Mouse (Mus musculus): ENCODE data around the gene Asb8.

Asb8 gene

DNA sequence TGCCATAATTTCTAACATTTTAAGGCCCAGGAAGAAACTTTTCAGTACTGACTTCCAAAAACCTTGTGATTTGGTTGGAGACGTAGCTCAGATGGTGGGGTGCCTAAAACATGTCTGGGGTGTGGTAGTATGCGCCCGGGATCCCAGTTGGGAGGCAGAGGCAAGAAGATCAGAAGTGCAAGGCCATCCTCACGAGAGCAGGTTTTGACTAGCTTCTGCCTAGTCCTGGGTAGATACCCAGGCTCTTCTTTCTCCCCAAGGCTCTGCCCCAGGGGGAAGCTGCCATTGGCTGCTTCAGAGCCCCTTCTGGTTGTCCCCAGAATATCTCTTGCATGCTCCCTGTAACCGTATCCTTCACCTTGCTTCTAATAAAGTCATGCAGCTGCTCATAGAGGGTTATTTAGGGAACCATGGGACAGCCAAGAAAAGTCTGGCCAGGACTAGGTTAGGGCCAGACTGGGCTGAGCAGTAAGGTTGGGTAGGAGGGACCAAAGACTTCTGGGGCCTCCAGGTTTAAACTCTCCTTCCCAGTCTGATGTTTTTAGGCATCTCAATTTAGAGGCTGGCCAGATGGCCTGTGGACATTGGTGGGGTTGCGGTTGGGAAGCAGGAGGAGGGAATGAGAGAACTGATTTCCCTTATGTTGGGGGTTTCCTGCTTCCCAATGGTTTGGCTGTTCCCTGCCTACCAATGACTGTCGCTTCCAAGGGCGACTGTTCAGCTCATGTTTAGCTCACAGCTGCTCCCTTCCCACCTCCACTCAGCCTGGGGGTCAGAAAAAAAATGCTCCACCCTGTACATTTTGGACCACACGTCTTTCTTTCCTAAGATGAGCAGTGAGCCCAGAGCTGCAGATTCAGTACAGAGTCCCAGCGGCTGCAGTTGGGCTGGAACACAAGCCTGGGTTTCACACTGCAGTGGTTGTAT, 50.3 kb downstream of the Asb8 start:
- DNase-seq, result no peak

DNA sequence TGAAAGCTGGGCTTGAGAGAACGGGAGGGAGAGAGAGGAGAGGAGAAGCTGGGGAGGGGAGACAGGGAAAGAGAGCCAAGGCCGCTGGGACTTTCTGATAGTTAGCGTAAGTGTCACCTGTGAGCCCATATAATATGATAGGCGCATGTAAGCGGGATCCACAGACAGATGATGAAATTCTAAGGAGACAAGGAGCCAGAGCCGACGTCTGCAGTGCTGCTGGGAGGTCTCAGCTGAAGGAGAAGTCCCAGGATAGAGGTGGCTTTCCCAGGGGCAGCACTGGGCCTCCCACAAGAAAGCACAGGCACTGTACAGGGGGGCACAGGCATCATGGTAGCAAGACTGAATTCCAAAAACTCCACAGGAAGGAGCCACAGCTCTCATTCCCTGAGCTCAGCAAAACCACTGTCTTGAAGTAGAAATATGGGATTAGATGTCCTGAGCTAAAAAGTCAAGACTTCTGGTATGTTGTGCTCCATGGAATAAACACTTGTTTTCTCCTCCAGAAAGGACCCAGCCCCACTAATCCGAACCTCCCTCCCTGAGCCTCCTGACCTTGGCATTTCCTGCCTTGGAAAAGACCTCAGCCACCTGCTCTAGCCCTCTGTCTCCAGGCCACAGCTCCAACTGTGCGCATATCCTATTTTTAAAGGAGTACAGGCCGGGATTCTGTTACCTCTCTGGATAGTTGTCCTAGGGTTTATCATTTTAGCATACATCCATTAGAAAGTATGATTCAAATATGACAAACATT, 51.1 kb downstream of the Asb8 start:
- DNase-seq, result no peak

DNA sequence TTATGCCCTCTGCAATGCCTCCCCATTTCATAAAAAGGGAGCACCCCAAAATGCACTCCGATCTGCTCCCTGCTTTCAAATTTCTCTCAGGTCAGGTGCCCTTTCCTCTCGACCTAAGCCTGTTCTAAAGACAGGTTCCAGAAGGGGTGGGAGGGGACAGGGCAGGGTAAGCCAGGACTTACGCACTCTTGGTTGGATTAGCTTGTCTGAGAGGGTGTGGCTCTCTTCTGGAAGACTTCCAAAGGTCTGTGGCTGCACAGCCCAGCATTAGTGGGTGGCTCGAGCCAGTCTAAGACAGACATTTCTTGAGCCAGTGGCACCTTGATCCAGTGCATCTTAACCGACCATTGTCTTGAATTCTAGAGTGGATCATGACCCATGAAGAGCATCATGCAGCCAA, 53.6 kb downstream of the Asb8 start:
- no peak for DNase-seq

DNA sequence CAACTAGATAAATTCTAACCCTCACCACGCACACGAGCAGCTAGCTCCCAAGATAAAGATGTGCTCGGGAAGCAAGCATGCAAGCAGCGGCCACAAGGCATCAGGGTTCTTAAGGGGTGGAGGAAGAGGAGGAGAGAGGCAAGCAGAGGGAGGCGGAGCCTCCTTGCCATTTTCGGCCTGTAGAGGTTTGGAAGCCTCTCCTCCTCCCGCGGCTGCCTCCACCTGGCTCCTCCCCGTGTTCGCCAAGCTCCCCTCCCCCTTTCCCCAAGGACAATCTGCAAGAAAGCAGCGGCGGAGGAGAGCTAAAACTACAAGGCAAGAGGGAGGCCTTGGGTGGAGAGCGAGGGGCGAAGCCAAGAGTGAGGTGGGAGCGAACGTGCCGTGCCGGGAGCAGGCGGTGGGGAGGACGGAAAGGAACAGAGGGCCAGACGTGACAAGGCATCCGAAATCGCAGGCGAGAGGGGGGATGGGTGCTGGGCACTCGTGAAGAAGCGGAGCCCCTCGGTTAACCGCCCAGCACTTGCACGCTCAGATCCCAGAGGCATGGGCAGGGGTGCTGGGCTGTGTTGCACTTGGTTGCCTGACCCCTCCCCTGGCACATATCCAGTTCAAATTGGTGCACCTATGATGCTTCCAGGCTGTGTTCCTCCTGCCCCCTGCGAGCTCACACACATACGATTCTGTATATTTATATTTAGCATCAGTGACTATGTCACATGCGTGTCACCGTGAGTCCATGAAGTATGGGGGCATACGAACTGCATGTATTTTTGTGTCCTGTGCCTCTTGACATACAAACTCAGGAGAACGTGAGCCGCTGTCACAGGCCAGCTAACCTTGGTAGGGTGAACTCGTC, 56.9 kb downstream of the Asb8 start:
- peak; percentile 77 to 84 for DNase-seq

DNA sequence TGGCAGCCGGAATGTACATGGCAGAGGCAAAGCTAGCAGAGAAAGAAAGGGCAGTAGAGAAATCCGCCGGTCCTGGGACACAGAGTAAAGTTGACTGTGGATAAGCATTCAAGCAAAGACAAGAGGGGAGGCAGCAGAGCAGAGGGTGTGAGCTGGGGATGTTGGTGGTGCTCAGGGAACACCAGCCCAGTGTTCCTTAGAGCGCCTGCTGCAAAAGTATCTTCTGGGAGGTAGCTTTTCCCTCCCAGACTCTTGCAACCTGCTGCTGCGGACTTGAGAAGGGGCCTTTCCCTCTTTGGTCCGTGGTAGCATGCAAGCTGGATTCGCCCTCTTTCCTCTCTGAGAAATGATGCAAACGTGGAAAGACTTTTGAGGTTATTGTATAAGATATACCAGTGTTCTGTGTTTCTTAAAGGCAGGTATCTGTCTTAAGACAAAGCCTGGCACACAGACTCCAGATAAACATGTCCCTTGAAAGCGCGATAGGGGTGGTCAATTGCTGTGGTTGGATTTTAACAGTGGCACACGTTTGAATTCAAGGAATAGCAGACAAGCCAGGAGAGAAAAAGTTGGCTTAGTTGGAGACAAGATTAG, 57.6 kb downstream of the Asb8 start:
- DNase-seq, result no peak

DNA sequence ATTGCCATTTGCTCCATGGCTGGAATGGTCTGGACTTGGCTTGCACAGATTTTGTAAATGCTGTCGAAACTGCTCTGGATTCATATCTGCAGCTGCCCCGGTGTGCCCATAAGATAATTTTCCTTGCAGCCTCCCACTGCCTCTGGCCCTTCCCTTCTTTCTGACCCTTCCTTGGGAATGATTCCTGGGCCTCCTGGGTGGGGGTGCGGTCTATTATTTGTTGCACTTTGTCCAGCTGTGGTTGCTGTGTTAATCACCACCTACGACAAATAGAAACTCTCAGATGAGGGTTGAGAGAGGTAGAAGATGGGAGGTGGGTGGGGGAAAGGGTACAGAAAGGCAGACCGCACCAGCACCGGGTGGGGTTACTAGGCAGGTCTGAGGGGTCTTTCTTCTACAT, 58.2 kb downstream of the Asb8 start:
- DNase-seq, result no peak

DNA sequence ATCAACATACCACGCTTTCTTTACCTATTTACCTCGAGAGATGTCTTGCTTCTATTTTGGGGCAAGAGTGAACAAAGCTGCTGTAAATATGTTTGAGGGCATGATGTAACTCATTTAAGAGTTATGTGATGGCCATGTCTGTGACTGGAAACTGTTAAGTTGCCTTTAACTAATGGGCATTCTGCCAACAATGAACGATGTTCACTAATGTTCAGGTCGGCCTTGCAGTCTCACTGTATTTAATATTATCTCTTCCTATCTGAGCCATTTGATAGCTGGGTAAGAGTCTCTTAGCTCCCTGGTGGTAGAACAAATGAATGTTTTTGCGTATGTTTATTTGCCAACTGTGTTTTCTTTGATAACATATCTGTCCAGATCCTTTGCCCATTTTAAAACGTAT, 58.9 kb downstream of the Asb8 start:
- DNase-seq, result no peak

DNA sequence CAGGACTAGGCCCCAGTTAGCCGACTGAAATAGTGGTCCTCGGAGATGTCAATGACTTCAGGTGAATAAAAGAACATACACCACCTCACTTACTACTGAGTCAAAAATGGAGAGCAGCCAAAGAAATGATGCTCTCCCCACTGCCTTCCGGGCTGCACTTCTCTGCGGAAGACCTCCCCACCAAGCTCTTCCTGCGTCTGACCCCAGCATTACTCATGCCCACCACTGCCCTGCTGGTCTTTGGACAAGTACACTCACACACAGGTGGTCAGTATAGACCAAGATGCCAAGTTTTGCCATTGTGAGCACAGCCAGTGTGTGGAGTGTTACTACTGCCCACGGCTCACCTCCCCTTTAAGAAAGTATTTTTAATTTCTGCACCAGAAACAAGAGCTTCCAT, 63.0 kb downstream of the Asb8 start:
- DNase-seq, result no peak

DNA sequence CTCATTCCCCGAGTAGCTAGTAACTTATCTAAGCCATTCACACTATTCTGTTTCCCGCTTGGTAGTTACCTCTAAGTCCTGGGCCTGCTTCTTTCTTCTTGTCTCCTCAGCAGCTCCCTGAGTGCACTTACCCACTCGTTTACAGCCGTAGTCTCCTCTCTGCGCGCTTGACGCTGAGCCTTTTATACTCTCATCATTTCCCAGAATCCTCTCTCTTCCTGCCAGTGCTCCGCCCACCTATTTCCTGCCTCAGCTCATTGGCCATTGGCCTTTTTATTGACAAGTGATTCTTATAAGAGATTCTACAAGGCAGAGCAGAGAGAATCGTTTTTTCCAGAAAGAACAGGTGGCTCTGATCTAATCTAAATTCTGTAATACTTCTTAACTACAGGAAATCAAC, 66.9 kb downstream of the Asb8 start:
- no peak for DNase-seq

DNA sequence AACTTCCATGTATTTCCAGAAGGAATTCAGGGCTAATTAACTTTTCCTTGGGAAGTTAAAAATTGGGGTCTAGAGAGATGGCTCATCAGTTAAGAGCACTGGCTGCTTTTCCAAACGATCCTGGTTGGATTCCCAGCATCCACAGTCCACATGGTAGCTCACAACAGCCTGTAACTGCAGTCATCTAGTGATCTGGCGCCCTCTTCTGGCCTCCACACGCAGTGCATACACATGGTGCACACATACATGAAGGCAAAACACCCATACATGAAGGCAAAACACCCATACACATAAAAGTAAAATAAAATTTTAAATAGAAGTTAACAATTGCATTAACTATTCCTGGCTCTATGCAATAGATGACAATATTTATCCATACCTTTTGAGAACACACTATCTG, 68.5 kb downstream of the Asb8 start:
- peak in 1 of 2 experiments; percentile 18 for DNase-seq

DNA sequence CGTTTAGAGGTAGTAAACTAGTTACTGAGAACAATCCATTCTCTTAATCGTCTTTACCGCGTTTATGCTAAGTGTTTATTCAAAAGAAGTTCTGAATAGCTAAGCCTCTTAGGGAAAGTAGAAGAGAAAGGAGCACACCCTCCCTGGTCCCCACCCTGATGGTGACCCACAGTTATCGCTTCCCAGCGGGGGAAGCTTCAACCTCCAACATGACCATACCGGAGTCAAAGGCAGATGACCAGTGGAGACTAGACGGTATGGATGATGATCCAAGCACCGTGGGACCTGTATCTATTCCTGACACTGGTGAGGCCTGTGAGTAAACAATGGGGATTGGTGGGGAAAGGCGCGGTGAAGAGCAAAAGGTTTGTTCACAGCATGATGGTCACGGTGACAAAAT, 70.5 kb downstream of the Asb8 start:
- no peak for DNase-seq

DNA sequence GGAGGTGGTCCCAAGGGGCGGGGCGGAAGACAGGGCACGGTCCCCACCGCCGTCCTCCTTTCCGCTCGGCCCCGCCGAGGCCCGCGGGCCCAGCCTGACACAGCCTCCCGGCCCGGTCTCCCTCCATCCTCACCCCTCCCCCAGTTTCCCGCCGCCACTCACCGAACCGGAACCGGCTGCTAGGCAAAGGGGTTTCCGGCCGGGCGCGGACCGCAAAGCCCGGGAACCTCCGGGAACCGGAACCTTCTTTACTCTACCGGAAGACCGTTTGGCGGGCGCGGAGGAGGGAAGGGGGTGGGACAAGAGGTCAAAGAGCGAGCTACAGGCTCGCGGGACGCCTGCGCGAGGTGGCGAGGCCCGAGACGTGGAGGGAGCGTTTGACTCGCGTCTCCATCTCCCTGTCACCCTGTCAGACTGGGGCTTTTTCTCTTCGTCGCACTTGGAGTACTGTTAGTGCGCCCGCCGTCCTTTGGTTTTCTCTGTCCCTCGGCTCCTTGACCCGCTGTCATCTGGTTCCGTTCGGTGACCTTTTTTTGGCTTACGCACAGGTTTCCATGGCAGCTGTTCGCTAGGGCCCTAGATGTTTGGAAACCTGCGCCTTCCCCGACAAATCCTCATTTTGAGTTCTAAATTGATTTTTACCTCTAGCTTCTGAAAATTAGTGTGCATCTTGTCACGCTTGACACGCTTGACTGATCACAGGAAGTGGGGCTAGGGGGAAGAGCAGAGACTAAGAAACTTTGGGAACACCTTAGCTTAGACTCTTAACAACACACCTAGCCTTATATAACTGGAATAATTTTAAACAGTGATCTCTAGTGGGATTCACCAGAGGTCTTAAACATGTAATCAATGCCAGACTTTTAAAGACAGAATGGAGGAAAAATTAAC, 72.1 kb downstream of the Asb8 start, which contains the start of gene Senp1:
TSS of gene Senp1 (minus strand) at position 624 of the 891 bp plus-strand sequence.
- peak; percentile 89 to 92 for DNase-seq

DNA sequence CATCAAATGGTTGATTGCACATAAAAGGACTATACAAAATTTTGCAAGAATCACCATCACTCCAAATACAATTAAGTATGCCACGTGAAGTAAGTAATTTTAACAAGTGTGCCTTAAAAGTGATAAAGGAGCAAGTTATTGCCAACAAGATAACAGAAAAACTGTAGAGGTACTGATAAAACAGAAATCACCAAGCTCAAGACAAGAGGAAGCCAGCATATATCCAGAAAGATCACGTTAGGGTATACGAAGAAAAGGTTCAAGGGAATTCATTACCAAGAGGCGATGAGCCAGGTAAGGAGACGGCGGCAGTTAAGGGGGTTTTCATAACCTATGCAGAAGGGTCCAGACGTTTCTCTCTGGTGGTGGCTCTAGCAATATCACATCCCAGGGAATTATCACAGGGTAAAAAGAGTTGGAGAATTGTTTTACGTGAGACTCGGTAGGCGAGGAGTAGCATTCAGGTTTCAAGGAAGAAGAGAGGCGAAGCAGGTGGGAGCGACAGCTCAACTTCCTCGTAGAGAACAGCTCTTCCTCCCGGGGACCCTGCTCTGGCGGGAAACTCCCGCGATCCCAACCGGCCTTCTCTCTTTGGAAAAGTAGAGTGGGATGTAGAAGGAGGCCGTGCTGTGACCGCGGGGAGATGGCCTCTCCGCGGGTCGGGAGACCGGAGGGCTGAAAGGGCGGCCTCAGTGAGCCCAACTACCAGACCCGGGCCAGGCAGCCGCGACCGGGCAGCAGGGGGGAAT, 72.9 kb downstream of the Asb8 start, which contains the start of gene Pfkm:
TSS of gene Pfkm (plus strand) at position 218 of the 749 bp plus-strand sequence.
- no peak for DNase-seq

DNA sequence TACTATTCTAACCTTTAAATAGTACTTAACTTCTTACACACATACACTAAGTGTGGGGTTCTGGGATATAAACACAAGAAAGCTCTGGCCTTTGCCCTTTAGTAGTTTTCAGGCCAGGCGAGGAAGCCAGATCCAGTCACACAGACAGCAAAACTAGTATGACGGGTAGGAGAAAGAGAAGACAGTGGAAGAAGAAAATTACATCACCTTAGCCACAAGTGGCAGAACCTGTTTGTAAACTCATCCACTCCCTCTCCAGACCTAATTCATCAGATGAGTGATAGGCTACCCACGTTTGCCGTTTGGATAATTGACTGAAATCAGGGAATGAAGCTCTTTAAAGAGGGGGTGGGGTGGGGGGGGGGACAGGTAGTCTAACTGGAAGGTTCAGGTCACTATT, 73.6 kb downstream of the Asb8 start:
- DNase-seq, result no peak

DNA sequence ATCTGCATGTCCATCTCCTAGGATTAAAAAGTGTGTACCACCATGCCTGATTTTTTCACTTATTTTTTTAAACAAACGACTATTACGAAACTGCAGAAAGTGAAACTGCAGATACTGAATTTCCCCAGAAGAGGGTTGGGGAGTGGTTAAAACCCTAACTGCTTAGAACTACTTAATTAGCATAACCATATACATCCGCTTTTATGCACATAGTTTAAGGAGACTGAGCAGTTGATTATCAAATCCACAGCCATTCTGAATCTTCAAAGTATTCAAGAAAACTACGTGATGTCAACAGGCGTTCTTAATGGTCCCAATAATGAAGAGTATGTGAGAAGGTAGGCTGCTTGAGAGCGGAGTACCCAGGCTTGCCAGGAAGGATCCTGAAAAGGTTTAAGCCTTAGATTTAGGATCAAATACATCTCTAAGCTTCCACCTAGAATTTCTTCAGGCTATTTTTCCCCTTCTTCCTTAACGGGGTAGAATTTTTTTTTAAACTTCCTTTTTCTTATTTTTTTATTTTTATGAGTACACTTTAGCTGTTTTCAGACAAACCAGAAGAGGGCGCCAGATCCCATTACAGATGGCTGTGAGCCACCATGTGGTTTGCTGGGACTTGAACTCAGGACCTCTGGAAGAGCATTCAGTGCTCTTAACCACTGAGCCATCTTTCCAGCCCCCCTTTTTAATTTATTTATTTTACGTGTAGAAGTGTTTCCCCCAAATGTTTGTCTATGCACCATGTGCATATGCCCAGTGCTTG, 75.8 kb downstream of the Asb8 start:
- peak; percentile 21 to 36 for DNase-seq

DNA sequence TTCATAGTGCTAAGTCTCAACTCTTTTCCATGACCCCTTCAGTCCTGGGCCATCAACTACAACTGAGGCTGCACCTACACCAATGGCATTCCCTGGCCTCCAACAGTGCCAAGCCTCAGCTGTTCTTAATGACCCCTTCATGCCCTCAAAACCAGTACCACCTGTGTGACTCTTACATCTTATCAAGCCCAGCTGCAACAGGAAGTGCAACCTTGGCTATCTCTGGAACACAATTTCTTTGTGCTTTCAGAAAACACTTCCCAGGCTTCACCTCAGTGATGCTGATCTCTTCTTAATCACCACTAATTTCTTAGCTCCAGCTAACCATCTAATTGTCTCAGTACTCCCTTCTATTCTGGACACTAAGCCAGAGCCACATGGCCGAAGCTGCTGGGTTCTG, 76.5 kb downstream of the Asb8 start:
- peak; percentile 7 to 29 for DNase-seq

Data from thymus, postnatal 36 days (tissue).